Mouse (Mus musculus) ES-E14 (cell line): ENCODE measurements around the gene Zfp597.

Experiments used
- CHD2 ChIP-seq: IDR thresholded peaks from 2 replicates; pipeline ENCODE4 v1.6.1; 2014; ENCODE audit warnings: mild to moderate bottlenecking, low read depth, low read length, inconsistent platforms
- HCFC1 ChIP-seq: IDR thresholded peaks from 2 replicates; pipeline ENCODE4 v1.6.1; 2012; ENCODE audit warnings: low read length, inconsistent platforms, borderline replicate concordance; ENCODE audit not compliant: insufficient read depth
- ZC3H11A ChIP-seq: IDR thresholded peaks from 2 replicates; pipeline ENCODE4 v1.6.1; 2012; ENCODE audit warnings: low read depth, mild to moderate bottlenecking, inconsistent platforms, low read length, borderline replicate concordance
- ZNF384 ChIP-seq: IDR thresholded peaks from 2 replicates; pipeline ENCODE4 v1.6.1; 2012; ENCODE audit warnings: low read depth, low read length, inconsistent platforms

DNA sequence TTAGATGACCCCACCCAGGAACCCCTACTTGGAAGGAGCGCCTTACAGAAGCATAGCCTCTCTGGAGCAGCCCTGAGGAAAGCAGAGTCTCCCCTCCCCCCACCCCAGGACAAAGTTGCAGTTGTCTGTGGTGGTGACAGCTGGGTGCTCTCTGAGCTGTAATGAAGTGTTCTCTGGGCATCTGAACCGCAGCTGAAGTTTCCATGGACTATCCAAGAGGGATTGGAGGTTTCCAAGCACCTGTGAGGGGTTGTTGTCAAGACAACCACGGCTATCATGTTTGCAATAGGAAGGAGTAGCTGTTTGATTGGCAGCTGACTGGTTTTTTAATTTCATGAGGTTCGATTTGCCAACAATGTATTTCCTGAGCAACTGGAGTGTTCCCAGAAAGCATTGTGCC lies 41.4 kb downstream of the Zfp597 start:
- TF ChIP-seq CHD2 (no peak), ZC3H11A (no peak), HCFC1 (no peak), ZNF384 (no peak)
